Mouse (Mus musculus) heart, adult 9 months (tissue): Measurements from ENCODE around the gene Tmem132b.

Experiments used
- DNase-seq, 2 experiments: peaks; one replicate each; pipeline ENCODE4 v3.0.0; 2022; ENCODE audit warnings: low spot score in 2 of 2

The Tmem132b gene

GRCm38 (mm10) chr5:125578661-125579060 lies 47.1 kb downstream of the Tmem132b start:
- no peak for DNase-seq

- DNase-seq = no peak
These were observed 47.6 kb downstream of the Tmem132b start for GRCm38 (mm10) chr5:125579153-125579552.

GRCm38 (mm10) chr5:125583298-125583697 lies 51.7 kb downstream of the Tmem132b start:
- no peak for DNase-seq

- no peak for DNase-seq
These were observed 52.3 kb downstream of the Tmem132b start for GRCm38 (mm10) chr5:125583836-125584235.

- no peak for DNase-seq
These were observed 53.6 kb downstream of the Tmem132b start for GRCm38 (mm10) chr5:125585211-125585610.

- no peak for DNase-seq
These were observed 56.6 kb downstream of the Tmem132b start for GRCm38 (mm10) chr5:125588203-125588602.

- peak in 1 of 2 experiments; percentile 13 for DNase-seq
These were observed 57.5 kb downstream of the Tmem132b start for GRCm38 (mm10) chr5:125588876-125589667.

- DNase-seq = no peak
These were observed 66.5 kb downstream of the Tmem132b start for GRCm38 (mm10) chr5:125598056-125598455.

GRCm38 (mm10) chr5:125607146-125607545 lies 75.6 kb downstream of the Tmem132b start:
- DNase-seq = no peak

- DNase-seq = no peak
These were observed 78.4 kb downstream of the Tmem132b start for GRCm38 (mm10) chr5:125609968-125610367.

GRCm38 (mm10) chr5:125612460-125612859 lies 80.9 kb downstream of the Tmem132b start:
- no peak for DNase-seq

- DNase-seq = no peak
These were observed 81.6 kb downstream of the Tmem132b start for GRCm38 (mm10) chr5:125613136-125613535.

- DNase-seq = no peak
These were observed 82.8 kb downstream of the Tmem132b start for GRCm38 (mm10) chr5:125614348-125614747.

GRCm38 (mm10) chr5:125617050-125617449 lies 85.5 kb downstream of the Tmem132b start:
- no peak for DNase-seq

- DNase-seq = no peak
These were observed 96.3 kb downstream of the Tmem132b start for GRCm38 (mm10) chr5:125627816-125628348.

- no peak for DNase-seq
These were observed 103.1 kb downstream of the Tmem132b start for GRCm38 (mm10) chr5:125634666-125635065.

- DNase-seq = no peak
These were observed 109.4 kb downstream of the Tmem132b start for GRCm38 (mm10) chr5:125640966-125641365.

- no peak for DNase-seq
These were observed 110.1 kb downstream of the Tmem132b start for GRCm38 (mm10) chr5:125641531-125642147.

- no peak for DNase-seq
These were observed 116.7 kb downstream of the Tmem132b start for GRCm38 (mm10) chr5:125648236-125648635.

GRCm38 (mm10) chr5:125649982-125650381 lies 118.4 kb downstream of the Tmem132b start:
- DNase-seq = no peak

GRCm38 (mm10) chr5:125658101-125658500 lies 126.5 kb downstream of the Tmem132b start:
- DNase-seq = no peak

GRCm38 (mm10) chr5:125658959-125659749 lies 127.6 kb downstream of the Tmem132b start:
- no peak for DNase-seq
